Mouse (Mus musculus) midbrain, embryonic 10.5 days (tissue): ENCODE results near the gene Rad51ap2. TPM values are rescaled to one million over a fixed set of nuclear protein-coding genes. Genes with fewer than 3 reads are reported as not detected.
A peak's percentile ranks its signal among the peaks of the same experiment; 100 is the strongest.

Experiments
- DNase-seq: peaks from one replicate; pipeline ENCODE4 v3.0.0-alpha.2; 2017; ENCODE audit warnings: low spot score
- H3K27ac ChIP-seq: fragments of 300-500 bp; sonication (generic); replicated peaks from 2 replicates; pipeline ENCODE4 v1.5.1; 2016; ENCODE audit warnings: mild to moderate bottlenecking
- H3K27me3 ChIP-seq: fragments of 300-500 bp; sonication (generic); 2 replicates; pipeline ENCODE4 v1.6.1; 2016; ENCODE audit warnings: low read depth, mild to moderate bottlenecking; ENCODE audit not compliant: poor library complexity, severe bottlenecking
- H3K36me3 ChIP-seq: fragments of 300-500 bp; sonication (generic); 2 replicates; pipeline ENCODE4 v1.6.1; 2016; ENCODE audit warnings: mild to moderate bottlenecking, moderate library complexity
- H3K4me1 ChIP-seq: fragments of 300-500 bp; sonication (generic); 2 replicates; pipeline ENCODE4 v1.6.1; 2016
- H3K4me3 ChIP-seq: fragments of 300-500 bp; sonication (generic); 2 replicates; pipeline ENCODE4 v1.5.1; 2016; ENCODE audit warnings: mild to moderate bottlenecking, moderate library complexity
- H3K9me3 ChIP-seq: fragments of 300-500 bp; sonication (generic); replicated peaks from 2 replicates; pipeline ENCODE4 v1.6.1; 2016; ENCODE audit warnings: mild to moderate bottlenecking
- WGBS: fragments of 180-500 bp; shearing (Covaris S2); methylation state at CpG from one replicate; pipeline ENCODE4 v1.1.7; 2016; 5-methylcytosine and 5-hydroxymethylcytosine counted together
- polyA plus RNA-seq: library from polyadenylated mRNA; unstranded; fragments of >200 nt; fragmentation: Nextera tagmentation; extraction: Ambion mirVana; gene quantifications from 2 replicates; pipeline ENCODE4 v1.2.1, GENCODE M21; 2016

The Rad51ap2 gene
- polyA plus RNA-seq, 1 experiment from 2014 or later, result 0.28 TPM

DNA sequence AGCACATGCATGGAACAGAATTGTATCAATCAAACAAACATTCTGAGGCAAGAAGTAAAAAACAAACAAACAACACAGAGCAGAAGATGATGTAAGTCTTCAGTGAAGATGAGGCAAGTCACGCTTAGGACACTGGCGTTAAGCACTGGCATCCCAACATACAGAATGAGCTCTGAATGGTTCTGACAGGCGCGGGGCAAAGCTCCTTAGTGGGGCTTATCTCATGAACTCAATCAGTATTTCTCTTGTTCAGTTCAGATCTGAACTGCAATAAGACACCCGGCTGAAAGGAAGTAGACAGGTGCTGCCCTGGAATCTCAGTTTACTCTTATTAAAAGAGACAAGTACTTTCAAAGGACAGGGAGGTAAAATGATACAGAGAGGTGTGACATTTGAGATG is 1.7 kb upstream of the Rad51ap2 start:
- Histone ChIP-seq H3K27ac (no peak overlapping the region), H3K27me3 (peaks cover 10% of the 10 kb centered on the region), H3K36me3 (no peaks in the 10 kb centered on the region), H3K4me1 (peaks cover 5% of the 10 kb centered on the region), H3K4me3 (no peak overlapping the region), H3K9me3 (no peaks in the 10 kb centered on the region)
- DNase-seq, result no peak
- WGBS, result 73% methylated on average over 5 of the region's 5 CpGs

- Histone ChIP-seq H3K4me1 (peaks cover 5% of the 10 kb centered on the region), H3K9me3 (no peaks in the 10 kb centered on the region), H3K27ac (peak overlapping the region; percentile 81), H3K36me3 (no peaks in the 10 kb centered on the region), H3K4me3 (peak overlapping the region; percentile 65), H3K27me3 (peaks cover 10% of the 10 kb centered on the region)
- WGBS, result 6% methylated on average over 11 of the region's 11 CpGs
- DNase-seq, result no peak
Measured at GRCm38 (mm10) chr12:11456213-11456612, 334 bp downstream of the Rad51ap2 start.

DNA sequence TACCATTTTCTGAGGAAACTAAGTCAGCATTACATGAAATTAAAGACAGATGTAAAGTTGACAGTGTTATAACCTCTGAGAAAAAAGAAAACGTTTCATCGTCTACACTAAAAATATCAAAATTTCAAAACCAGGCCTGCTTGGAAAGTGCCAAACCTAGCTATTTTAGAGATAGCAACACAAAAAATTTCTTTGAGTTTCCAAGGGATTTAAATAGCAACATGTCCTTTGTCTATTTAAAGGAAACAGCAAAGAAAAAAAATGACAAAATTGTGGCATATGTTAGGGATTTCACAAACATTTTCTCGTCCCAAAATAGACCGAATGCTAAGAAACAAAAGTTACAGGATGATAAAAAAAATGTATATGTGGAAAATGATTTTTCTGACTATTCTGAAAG is 753 bp downstream of the Rad51ap2 start:
- no peaks in the 10 kb centered on the region for H3K9me3 ChIP-seq
- no peak for DNase-seq
- no peaks in the 10 kb centered on the region for H3K36me3 ChIP-seq
- H3K27me3 ChIP-seq, result peaks cover 10% of the 10 kb centered on the region
- H3K4me1 ChIP-seq, result peaks cover 5% of the 10 kb centered on the region
- H3K4me3 ChIP-seq, result peak overlapping the region; percentile 65
- H3K27ac ChIP-seq, result no peak overlapping the region
- WGBS, result 85% methylated on average over 4 of the region's 4 CpGs

Other genes starting within 250 kb of the Rad51ap2 start
- gene Msgn1, start 247.1 kb upstream of the Rad51ap2 start, polyA plus RNA-seq, result not detected in 2 replicates
- gene Gen1, start 190.3 kb upstream of the Rad51ap2 start, polyA plus RNA-seq, result 15.3 and 17.9 TPM in 2 replicates
- 130 TPM in 2 replicates for gene Smc6, start 190.2 kb upstream of the Rad51ap2 start, polyA plus RNA-seq
- gene Vsnl1, start 19.5 kb upstream of the Rad51ap2 start, polyA plus RNA-seq, result 0.72 and 0.75 TPM in 2 replicates